Mouse (Mus musculus): ENCODE measurements around the gene Mcrs1.
"Not testable (repeated sequence)": the region's sequence is repeated elsewhere in the genome, so short reads cannot be mapped to it uniquely, and the experiment has no call there.

Gene Mcrs1

GRCm38 (mm10) chr15:99251111-99251510 lies 650 bp downstream of the Mcrs1 start:
- in situ Hi-C loops (cut with MboI, MseI): not testable (repeated sequence)

- in situ Hi-C loops (cut with MboI, MseI): no loop called here
Observed at GRCm38 (mm10) chr15:99249938-99250337, 1.8 kb downstream of the Mcrs1 start.

GRCm38 (mm10) chr15:99248972-99249371 lies 2.8 kb downstream of the Mcrs1 start:
- in situ Hi-C loops (cut with MboI, MseI): no loop called here

- in situ Hi-C loops (cut with MboI, MseI): not testable (repeated sequence)
Observed at GRCm38 (mm10) chr15:99246736-99247135, 5.0 kb downstream of the Mcrs1 start.

- in situ Hi-C loops (cut with MboI, MseI): no loop called here
Observed at GRCm38 (mm10) chr15:99242045-99242444, 9.7 kb downstream of the Mcrs1 start.

DNA sequence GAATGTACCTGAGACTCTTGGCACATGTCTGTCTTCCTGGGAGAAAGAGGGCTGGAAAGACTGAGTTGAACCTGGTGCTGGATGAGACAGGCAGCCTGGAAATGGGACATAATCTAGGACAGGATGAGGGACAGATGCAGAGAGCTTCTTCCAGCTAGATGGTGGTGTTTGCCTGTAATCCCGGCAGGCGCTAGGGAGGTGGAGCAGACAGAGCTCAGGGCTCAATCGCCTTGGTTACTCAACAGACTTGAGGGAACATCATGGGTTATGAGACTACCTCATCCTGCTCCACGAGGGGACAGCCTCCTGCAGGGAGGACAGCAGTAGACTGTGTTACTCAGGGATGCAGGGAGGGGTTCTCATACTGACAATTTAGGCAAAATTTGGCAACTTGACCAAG lies 10.5 kb downstream of the Mcrs1 start:
- in situ Hi-C loops (cut with MboI, MseI): no loop called here

DNA sequence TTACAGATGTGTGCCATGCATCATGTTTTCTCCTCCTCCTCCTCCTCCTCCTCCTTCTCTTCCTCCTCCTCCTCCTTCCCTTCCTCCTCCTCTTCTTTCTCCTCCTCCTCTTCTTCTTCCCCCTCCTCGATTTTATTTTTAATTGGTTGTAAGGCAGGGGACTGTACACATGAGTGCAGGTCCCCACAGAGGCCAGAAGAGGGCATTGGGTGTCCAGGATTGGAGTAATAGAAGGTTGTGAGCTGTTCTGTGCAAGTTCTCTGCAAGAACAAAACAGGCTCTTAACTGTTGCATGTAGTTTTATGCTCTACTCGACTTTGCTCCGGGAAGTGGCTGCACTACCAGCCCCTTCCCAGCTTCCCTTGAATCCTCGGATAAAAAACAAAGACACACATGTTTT lies 11.6 kb downstream of the Mcrs1 start:
- in situ Hi-C loops (cut with MboI, MseI): no loop called here

DNA sequence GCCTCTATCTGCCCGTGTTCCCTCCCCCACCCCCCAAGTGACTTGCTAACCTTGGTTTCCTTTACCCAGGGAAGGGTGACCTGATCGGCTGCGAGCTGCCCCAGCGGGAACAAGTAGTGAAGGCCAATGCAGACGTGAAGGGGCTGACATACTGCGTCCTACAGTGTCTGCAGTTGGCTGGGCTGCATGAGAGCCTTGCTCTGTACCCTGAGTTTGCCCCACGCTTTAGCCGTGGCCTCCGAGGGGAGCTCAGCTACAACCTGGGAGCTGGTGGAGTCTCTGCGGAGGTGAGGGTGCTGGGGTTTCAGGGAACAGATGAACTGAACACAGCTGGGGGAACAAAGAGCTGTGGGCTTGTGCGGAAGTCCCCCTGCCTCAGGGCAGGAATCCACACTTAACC lies 13.8 kb downstream of the Mcrs1 start:
- in situ Hi-C loops (cut with MboI, MseI): no loop called here

GRCm38 (mm10) chr15:99234326-99235010 lies 17.3 kb downstream of the Mcrs1 start:
- in situ Hi-C loops (cut with MboI, MseI): no loop called here

- in situ Hi-C loops (cut with MboI, MseI): no loop called here
Observed at GRCm38 (mm10) chr15:99233719-99234118, 18.0 kb downstream of the Mcrs1 start.

DNA sequence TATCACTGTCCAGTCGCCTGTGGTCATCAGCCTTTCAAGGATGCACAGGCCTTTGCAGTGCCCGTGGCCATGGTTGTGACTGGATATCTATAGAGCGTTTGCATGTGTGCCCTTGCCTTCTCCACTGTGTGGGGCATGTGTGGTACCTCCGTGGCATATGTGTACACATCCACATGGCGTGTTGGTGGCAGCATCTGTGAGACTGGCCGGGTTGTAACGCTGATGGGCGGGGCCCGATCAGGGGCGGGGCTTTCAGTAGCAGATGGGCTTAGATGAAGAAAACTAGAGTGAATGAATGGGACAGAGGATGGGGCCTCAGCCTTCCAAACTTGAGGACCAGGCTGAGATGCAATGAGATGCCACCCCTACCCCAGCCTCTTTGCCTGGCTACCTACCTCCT lies 19.8 kb downstream of the Mcrs1 start:
- in situ Hi-C loops (cut with MboI, MseI): no loop called here

- in situ Hi-C loops (cut with MboI, MseI): no loop called here
Observed at GRCm38 (mm10) chr15:99226090-99226489, 25.7 kb downstream of the Mcrs1 start.

DNA sequence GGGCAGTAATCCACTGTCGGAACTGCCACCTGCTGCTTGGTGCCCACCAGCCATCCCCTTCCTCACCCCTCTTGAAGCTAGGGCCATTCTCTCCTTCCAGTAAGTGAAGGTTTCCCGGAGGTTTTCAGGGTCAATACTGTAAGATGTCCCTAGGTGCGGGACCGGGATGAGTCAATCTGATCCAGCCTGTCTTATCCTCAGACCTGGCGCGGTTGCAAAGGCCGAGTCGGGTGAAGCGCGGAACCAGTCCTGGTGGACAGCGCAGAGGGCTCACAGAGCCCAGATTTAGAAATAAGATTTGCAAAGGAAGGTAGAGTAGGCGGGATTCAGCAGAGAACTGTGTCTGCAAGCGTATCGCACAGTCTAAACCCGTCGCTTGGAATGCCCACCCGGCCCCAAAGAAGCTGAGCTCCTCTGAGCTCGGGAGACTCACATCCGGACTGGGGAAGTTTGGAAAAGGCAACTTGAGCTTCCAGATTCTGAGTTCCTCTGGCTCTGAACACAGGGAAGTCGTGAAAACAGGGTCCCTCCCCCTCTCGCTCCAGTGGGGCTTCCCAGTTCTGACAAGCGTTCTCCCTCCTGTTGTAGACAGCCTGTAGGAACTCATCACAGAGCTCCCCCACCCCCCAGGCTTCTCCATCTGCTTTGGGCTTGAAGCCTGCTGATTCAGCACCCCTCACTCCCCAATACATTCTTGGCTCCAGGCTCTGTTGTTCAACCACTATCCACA lies 26.5 kb downstream of the Mcrs1 start:
- in situ Hi-C loops (cut with MboI, MseI): no loop called here

- in situ Hi-C loops (cut with MboI, MseI): no loop called here
Observed at GRCm38 (mm10) chr15:99224208-99224911, 27.4 kb downstream of the Mcrs1 start, which contains the start of gene Kcnh3. TSS of gene Kcnh3 (plus strand) at chr15:99224861.

- in situ Hi-C loops (cut with MboI, MseI): no loop called here
Observed at GRCm38 (mm10) chr15:99223585-99224207, 28.1 kb downstream of the Mcrs1 start.

DNA sequence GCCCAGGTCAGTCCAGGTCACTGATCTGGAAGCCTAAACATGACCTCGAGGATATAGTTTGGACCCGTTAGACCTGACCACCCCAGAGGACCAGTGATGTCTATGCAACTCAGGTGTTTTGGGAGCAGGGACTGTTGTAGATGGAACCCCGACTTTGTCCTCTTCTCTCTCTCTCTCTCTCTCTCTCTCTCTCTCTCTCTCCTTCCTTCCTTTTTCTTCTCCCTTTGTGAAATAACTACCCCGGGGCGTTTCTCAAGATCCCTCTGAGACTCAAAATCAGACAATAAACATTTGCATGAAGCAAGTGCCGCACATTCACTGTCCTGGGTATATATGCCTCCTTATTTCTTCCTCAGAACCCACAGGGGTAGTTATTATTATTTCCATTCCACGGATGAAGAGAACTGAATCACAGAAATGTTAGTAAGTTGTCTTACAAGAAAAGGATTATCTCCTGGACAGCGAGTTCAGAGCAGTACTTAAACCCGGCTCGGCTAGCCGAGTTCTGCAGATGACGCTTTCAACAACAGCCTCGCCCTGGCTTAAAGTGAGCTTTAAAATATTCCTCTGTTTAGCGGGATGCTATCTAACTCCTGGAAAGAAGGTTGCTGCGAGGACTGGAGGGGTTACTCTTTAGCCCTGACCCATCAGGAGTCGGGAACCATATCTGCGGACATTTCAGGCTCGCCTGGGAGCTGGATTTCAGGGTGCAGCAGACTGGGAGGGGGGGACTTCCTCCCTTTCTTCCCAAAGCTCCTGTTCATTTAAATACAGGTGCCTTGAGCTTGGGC lies 28.8 kb downstream of the Mcrs1 start:
- in situ Hi-C loops (cut with MboI, MseI): no loop called here

- in situ Hi-C loops (cut with MboI, MseI): no loop called here
Observed at GRCm38 (mm10) chr15:99221315-99221952, 30.3 kb downstream of the Mcrs1 start.

DNA sequence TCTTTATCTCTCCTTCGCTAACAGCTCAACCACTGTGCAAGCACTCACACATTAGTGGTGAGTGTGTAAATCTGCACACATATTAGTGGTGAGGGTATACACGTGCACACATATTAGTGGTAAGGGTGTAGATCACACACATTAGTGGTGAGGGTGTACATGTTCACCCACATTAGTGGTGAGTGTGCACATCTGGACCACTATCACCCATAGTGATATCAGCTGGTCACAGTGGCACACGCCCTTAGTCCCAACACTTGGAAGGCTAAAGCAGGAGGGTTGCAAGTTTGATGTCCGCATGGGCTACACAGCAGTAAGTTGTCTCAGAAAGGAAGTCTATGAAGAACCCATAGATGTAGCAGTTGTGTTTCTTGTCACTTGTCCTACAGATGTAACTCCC lies 34.1 kb downstream of the Mcrs1 start:
- in situ Hi-C loops (cut with MboI, MseI): loop anchor here (5.0 kb wide), 1 partner anchor 50 kb away; no protein-coding TSS in a partner anchor

- in situ Hi-C loops (cut with MboI, MseI): loop anchor here (5.0 kb wide), 1 partner anchor 51 kb away; no protein-coding TSS in a partner anchor
Observed at GRCm38 (mm10) chr15:99215741-99216463, 35.9 kb downstream of the Mcrs1 start.

GRCm38 (mm10) chr15:99214941-99215340 lies 36.8 kb downstream of the Mcrs1 start:
- in situ Hi-C loops (cut with MboI, MseI): loop anchor here (5.0 kb wide), 1 partner anchor 52 kb away; no protein-coding TSS in a partner anchor

Measured in T-helper 17 cell (primary cell).